Mouse (Mus musculus): ENCODE results near the gene Gm6871.
"Not testable (repeated sequence)": the region's sequence is repeated elsewhere in the genome, so short reads cannot be mapped to it uniquely, and the experiment has no call there.

The Gm6871 gene

GRCm38 (mm10) chr7:41573562-41573961, at the start of gene Gm6871:
Gm6871 (minus strand) TSS chr7:41573662.
- not testable (repeated sequence) for DNase-seq (ENCODE audit: low read depth, low spot score)

GRCm38 (mm10) chr7:41616241-41616640, 42.8 kb upstream of the Gm6871 start:
- DNase-seq (ENCODE audit: low read depth, low spot score): not testable (repeated sequence)

- no peak for DNase-seq (ENCODE audit: low read depth, low spot score)
Observed at GRCm38 (mm10) chr7:41611654-41612053, 38.2 kb upstream of the Gm6871 start.

- DNase-seq (ENCODE audit: low read depth, low spot score): no peak
Observed at GRCm38 (mm10) chr7:41599932-41600548, 26.6 kb upstream of the Gm6871 start.

- peak; percentile 81 for DNase-seq (ENCODE audit: low read depth, low spot score)
Observed at GRCm38 (mm10) chr7:41599034-41599813, 25.8 kb upstream of the Gm6871 start, which contains the start of gene 2610021A01Rik. 2610021A01Rik (plus strand) TSS chr7:41599230.

GRCm38 (mm10) chr7:41598615-41599014, 25.2 kb upstream of the Gm6871 start:
- no peak for DNase-seq (ENCODE audit: low read depth, low spot score)

GRCm38 (mm10) chr7:41587831-41588230, 14.4 kb upstream of the Gm6871 start:
- not testable (repeated sequence) for DNase-seq (ENCODE audit: low read depth, low spot score)

GRCm38 (mm10) chr7:41582028-41582427, 8.6 kb upstream of the Gm6871 start:
- DNase-seq (ENCODE audit: low read depth, low spot score): no peak

GRCm38 (mm10) chr7:41577956-41578355, 4.5 kb upstream of the Gm6871 start:
- DNase-seq (ENCODE audit: low read depth, low spot score): no peak

- no peak for DNase-seq (ENCODE audit: low read depth, low spot score)
Observed at GRCm38 (mm10) chr7:41560681-41561080, 12.8 kb downstream of the Gm6871 start.

GRCm38 (mm10) chr7:41512672-41513071, 60.8 kb downstream of the Gm6871 start:
- no peak for DNase-seq (ENCODE audit: low read depth, low spot score)

- DNase-seq (ENCODE audit: low read depth, low spot score): no peak
Observed at GRCm38 (mm10) chr7:41512207-41512606, 61.3 kb downstream of the Gm6871 start.

- DNase-seq (ENCODE audit: low read depth, low spot score): no peak
Observed at GRCm38 (mm10) chr7:41502402-41502801, 71.1 kb downstream of the Gm6871 start.

GRCm38 (mm10) chr7:41500151-41500934, 73.1 kb downstream of the Gm6871 start:
- DNase-seq (ENCODE audit: low read depth, low spot score): peak; percentile 22

GRCm38 (mm10) chr7:41499389-41500049, 73.9 kb downstream of the Gm6871 start, which contains the start of the genes Gm20449 and AW146154:
Gm20449 (minus strand) TSS chr7:41499417.
AW146154 (minus strand) TSS chr7:41499890.
- peak; percentile 79 for DNase-seq (ENCODE audit: low read depth, low spot score)

- DNase-seq (ENCODE audit: low read depth, low spot score): not testable (repeated sequence)
Observed at GRCm38 (mm10) chr7:41499018-41499388, 74.5 kb downstream of the Gm6871 start.

- DNase-seq (ENCODE audit: low read depth, low spot score): not testable (repeated sequence)
Observed at GRCm38 (mm10) chr7:41498464-41498863, 75.0 kb downstream of the Gm6871 start.

- DNase-seq (ENCODE audit: low read depth, low spot score): no peak
Observed at GRCm38 (mm10) chr7:41497871-41498270, 75.6 kb downstream of the Gm6871 start.

Data from retina, adult 2 months (tissue).